Mouse (Mus musculus) MEL (cell line): ENCODE results near the gene Ubtf. TPM values are rescaled to one million over a fixed set of nuclear protein-coding genes. Genes with fewer than 3 reads are reported as not detected.

Experiments
- DNase-seq: peaks from one replicate; pipeline ENCODE4 v3.0.0; 2011; ENCODE audit warnings: low read depth, low spot score
- H3K27ac ChIP-seq: 2 replicates; pipeline ENCODE4 v1.5.1; 2012; ENCODE audit warnings: low read depth, mild to moderate bottlenecking, control low read depth, low read length, moderate library complexity; ENCODE audit not compliant: control insufficient read depth
- H3K27me3 ChIP-seq, 2 experiments: fragments of 150-350 bp in 1 of 2; sonication (generic) in 1 of 2; 2 replicates each; pipeline ENCODE4 v1.6.1; 2012; ENCODE audit warnings: low read length in 2 of 2, mild to moderate bottlenecking in 2 of 2, improper control_type of control experiment in 1 of 2, moderate library complexity in 1 of 2; ENCODE audit not compliant: insufficient read depth in 2 of 2, control insufficient read depth in 1 of 2
- H3K36me3 ChIP-seq, 2 experiments: 2 replicates each; pipeline ENCODE4 v1.6.1; 2012 to 2014; ENCODE audit warnings: low read length in 2 of 2, improper control_type of control experiment in 1 of 2, inconsistent platforms in 1 of 2, mild to moderate bottlenecking in 1 of 2; ENCODE audit not compliant: insufficient read depth in 2 of 2, control insufficient read depth in 1 of 2
- H3K4me1 ChIP-seq, 2 experiments: fragments of 150-350 bp in 1 of 2; sonication (generic) in 1 of 2; 2 replicates each; pipeline ENCODE4 v1.6.1; 2012; ENCODE audit warnings: low read length in 2 of 2, improper control_type of control experiment in 1 of 2, mild to moderate bottlenecking in 1 of 2; ENCODE audit not compliant: insufficient read depth in 2 of 2, control insufficient read depth in 1 of 2
- H3K4me3 ChIP-seq, 2 experiments: fragments of 150-350 bp in 1 of 2; sonication (generic) in 1 of 2; 2 replicates each; pipeline ENCODE4 v1.5.1; 2012; ENCODE audit warnings: low read depth in 2 of 2, low read length in 2 of 2, mild to moderate bottlenecking in 2 of 2, moderate library complexity in 2 of 2, control low read depth in 1 of 2, improper control_type of control experiment in 1 of 2; ENCODE audit not compliant: control insufficient read depth in 1 of 2, insufficient read depth in 1 of 2
- H3K79me2 ChIP-seq: 2 replicates; pipeline ENCODE4 v1.6.1; 2012; ENCODE audit warnings: mild to moderate bottlenecking, low read length, moderate library complexity; ENCODE audit not compliant: control insufficient read depth, poor library complexity, insufficient read depth
- H3K9ac ChIP-seq: 2 replicates; pipeline ENCODE4 v1.6.1; 2012; ENCODE audit warnings: low read depth, mild to moderate bottlenecking, control low read depth, low read length, moderate library complexity; ENCODE audit not compliant: control insufficient read depth, poor library complexity, severe bottlenecking
- H3K9me3 ChIP-seq: fragments of 150-350 bp; sonication (generic); replicated peaks from 2 replicates; pipeline ENCODE4 v1.6.1; 2012; ENCODE audit warnings: mild to moderate bottlenecking, low read length, improper control_type of control experiment, moderate library complexity; ENCODE audit not compliant: insufficient read depth
- BHLHE40 ChIP-seq: IDR thresholded peaks from 2 replicates; pipeline ENCODE4 v1.6.1; 2012; ENCODE audit warnings: low read depth, mild to moderate bottlenecking, inconsistent platforms, low read length, improper control_type of control experiment, borderline replicate concordance
- CHD1 ChIP-seq: IDR thresholded peaks from 2 replicates; pipeline ENCODE4 v1.6.1; 2012; ENCODE audit warnings: low read depth, mild to moderate bottlenecking, inconsistent platforms, low read length, improper control_type of control experiment
- E2F4 ChIP-seq: IDR thresholded peaks from 2 replicates; pipeline ENCODE4 v1.6.1; 2011; ENCODE audit warnings: low read depth, low read length, improper control_type of control experiment, borderline replicate concordance
- ELF1 ChIP-seq: IDR thresholded peaks from 2 replicates; pipeline ENCODE4 v1.6.1; 2014; ENCODE audit warnings: low read depth, mild to moderate bottlenecking, inconsistent platforms, low read length, improper control_type of control experiment, moderate library complexity
- EP300 ChIP-seq, 2 experiments: IDR thresholded peaks; 2 replicates each; pipeline ENCODE4 v1.6.1; 2011; ENCODE audit warnings: improper control_type of control experiment in 2 of 2, low read length in 2 of 2, low read depth in 1 of 2, mild to moderate bottlenecking in 1 of 2
- ETS1 ChIP-seq: IDR thresholded peaks from 2 replicates; pipeline ENCODE4 v1.6.1; 2012; ENCODE audit warnings: low read depth, mild to moderate bottlenecking, inconsistent platforms, low read length, improper control_type of control experiment, moderate library complexity
- GATA1 ChIP-seq: IDR thresholded peaks from 2 replicates; pipeline ENCODE4 v1.6.1; 2011; ENCODE audit warnings: low read depth, low read length, improper control_type of control experiment
- HCFC1 ChIP-seq: IDR thresholded peaks from 2 replicates; pipeline ENCODE4 v1.6.1; 2012; ENCODE audit warnings: low read depth, mild to moderate bottlenecking, inconsistent platforms, low read length, improper control_type of control experiment, moderate library complexity
- JUND ChIP-seq: IDR thresholded peaks from 2 replicates; pipeline ENCODE4 v1.6.1; 2011; ENCODE audit warnings: low read depth, mild to moderate bottlenecking, improper control_type of control experiment, low read length
- KAT2A ChIP-seq: conservative IDR thresholded peaks from 2 replicates; pipeline ENCODE4 v1.6.1; 2012; ENCODE audit warnings: low read depth, low read length, improper control_type of control experiment, inconsistent platforms
- MAFK ChIP-seq: IDR thresholded peaks from 2 replicates; pipeline ENCODE4 v1.6.1; 2011; ENCODE audit warnings: low read depth, mild to moderate bottlenecking, low read length, improper control_type of control experiment, borderline replicate concordance
- MAX ChIP-seq: IDR thresholded peaks from 2 replicates; pipeline ENCODE4 v1.6.1; 2011; ENCODE audit warnings: low read length, improper control_type of control experiment
- MAZ ChIP-seq: IDR thresholded peaks from 2 replicates; pipeline ENCODE4 v1.6.1; 2012; ENCODE audit warnings: low read depth, mild to moderate bottlenecking, inconsistent platforms, low read length, improper control_type of control experiment
- MEF2A ChIP-seq: IDR thresholded peaks from 2 replicates; pipeline ENCODE4 v1.6.1; 2014; ENCODE audit warnings: low read depth, mild to moderate bottlenecking, inconsistent platforms, low read length, improper control_type of control experiment; ENCODE audit not compliant: poor library complexity, insufficient replicate concordance, severe bottlenecking; ENCODE audit errors: extremely low read depth
- MXI1 ChIP-seq: IDR thresholded peaks from 2 replicates; pipeline ENCODE4 v1.6.1; 2011; ENCODE audit warnings: mild to moderate bottlenecking, low read depth, low read length, improper control_type of control experiment
- MYC ChIP-seq: IDR thresholded peaks from 2 replicates; pipeline ENCODE4 v1.6.1; 2011; ENCODE audit warnings: low read depth, mild to moderate bottlenecking, low read length, improper control_type of control experiment, moderate library complexity
- NELFE ChIP-seq: IDR thresholded peaks from 2 replicates; pipeline ENCODE4 v1.6.1; 2011; ENCODE audit warnings: low read depth, low read length, improper control_type of control experiment
- POLR2A ChIP-seq, 2 experiments: IDR thresholded peaks; 2 replicates each; pipeline ENCODE4 v1.6.1; 2011 to 2012; ENCODE audit warnings: low read length in 2 of 2, mild to moderate bottlenecking in 2 of 2, control low read depth in 1 of 2, improper control_type of control experiment in 1 of 2, low read depth in 1 of 2, moderate library complexity in 1 of 2; ENCODE audit not compliant: control insufficient read depth in 1 of 2, insufficient read depth in 1 of 2, poor library complexity in 1 of 2
- POLR2AphosphoS5 ChIP-seq: IDR thresholded peaks from 2 replicates; pipeline ENCODE4 v1.6.1; 2012; ENCODE audit warnings: low read depth, borderline replicate concordance, mild to moderate bottlenecking, inconsistent platforms, low read length, moderate library complexity, mixed read lengths
- RCOR1 ChIP-seq: IDR thresholded peaks from 2 replicates; pipeline ENCODE4 v1.6.1; 2012; ENCODE audit warnings: low read depth, mild to moderate bottlenecking, inconsistent platforms, low read length, improper control_type of control experiment
- SIN3A ChIP-seq: IDR thresholded peaks from 2 replicates; pipeline ENCODE4 v1.6.1; 2012; ENCODE audit warnings: low read length, improper control_type of control experiment, inconsistent platforms
- SMC3 ChIP-seq: IDR thresholded peaks from 2 replicates; pipeline ENCODE4 v1.6.1; 2011; ENCODE audit warnings: low read depth, low read length, improper control_type of control experiment
- TAL1 ChIP-seq: IDR thresholded peaks from 2 replicates; pipeline ENCODE4 v1.6.1; 2012; ENCODE audit warnings: mild to moderate bottlenecking, inconsistent platforms, low read length, moderate library complexity, mixed read lengths
- TBP ChIP-seq: IDR thresholded peaks from 2 replicates; pipeline ENCODE4 v1.8.0; 2011; ENCODE audit warnings: low read depth, low read length, improper control_type of control experiment
- USF1 ChIP-seq: IDR thresholded peaks from 2 replicates; pipeline ENCODE4 v1.6.1; 2014; ENCODE audit warnings: low read depth, mild to moderate bottlenecking, inconsistent platforms, low read length, improper control_type of control experiment, moderate library complexity
- USF2 ChIP-seq, 2 experiments: IDR thresholded peaks; 2 replicates each; pipeline ENCODE4 v1.6.1; 2011 to 2012; ENCODE audit warnings: improper control_type of control experiment in 2 of 2, low read length in 2 of 2, borderline replicate concordance in 1 of 2, inconsistent platforms in 1 of 2, low read depth in 1 of 2, mild to moderate bottlenecking in 1 of 2; ENCODE audit not compliant: insufficient read depth in 1 of 2
- ZKSCAN1 ChIP-seq: IDR thresholded peaks from 2 replicates; pipeline ENCODE4 v1.6.1; 2012; ENCODE audit warnings: low read depth, mild to moderate bottlenecking, inconsistent platforms, low read length, improper control_type of control experiment, moderate library complexity
- ZMIZ1 ChIP-seq: IDR thresholded peaks from 2 replicates; pipeline ENCODE4 v1.6.1; 2012; ENCODE audit warnings: low read depth, mild to moderate bottlenecking, inconsistent platforms, low read length, improper control_type of control experiment, moderate library complexity
- ZNF384 ChIP-seq: IDR thresholded peaks from 2 replicates; pipeline ENCODE4 v1.6.1; 2012; ENCODE audit warnings: low read depth, mild to moderate bottlenecking, inconsistent platforms, low read length, improper control_type of control experiment
- polyA plus RNA-seq, 2 experiments: library from polyadenylated mRNA; stranded (reverse) in 1 of 2; unstranded in 1 of 2; fragments of >175 nt in 1 of 2; fragments of >200 nt in 1 of 2; gene quantifications; 2 replicates each; pipeline versions ENCODE4 v1.2.1 to v1.2.4; 2012; ENCODE audit warnings: low replicate concordance in 2 of 2, low read depth in 1 of 2; ENCODE audit not compliant: insufficient read length in 2 of 2, insufficient read depth in 1 of 2, missing spikeins in 1 of 2
- total RNA-seq: library from RNA; depleted of rRNA; stranded (reverse); fragments of 300-350 nt; gene quantifications from 2 replicates; pipeline ENCODE4 v1.2.3, GENCODE M21; 2012

The Ubtf gene
- total and polyA plus RNA-seq, 3 experiments: 76.5 to 189 (median 145) TPM

DNA sequence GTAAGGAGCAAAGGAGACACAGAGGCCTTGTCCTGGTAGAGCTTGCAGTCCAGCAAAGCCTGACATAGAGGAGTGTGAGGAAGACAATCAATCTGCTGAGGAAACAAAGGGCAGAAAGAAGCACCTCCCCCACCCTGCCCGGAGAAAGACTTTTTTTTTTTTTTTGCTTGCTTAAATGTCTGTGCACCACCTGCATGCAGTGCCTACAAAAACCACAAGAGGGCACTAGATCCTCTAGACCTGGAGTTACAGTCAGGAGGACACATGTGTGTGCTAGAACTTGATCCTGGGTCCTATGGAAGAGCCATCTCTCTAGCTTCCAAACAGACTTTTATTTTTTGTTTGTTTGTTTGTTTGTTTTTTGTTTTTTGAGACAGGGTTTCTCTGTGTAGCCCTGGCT lies 19.7 kb downstream of the Ubtf start (continued):
- TF ChIP-seq E2F4 (no peak), ELF1 (0 out of 2 replicates have a peak, but pooled peaks have one; percentile 23)

DNA sequence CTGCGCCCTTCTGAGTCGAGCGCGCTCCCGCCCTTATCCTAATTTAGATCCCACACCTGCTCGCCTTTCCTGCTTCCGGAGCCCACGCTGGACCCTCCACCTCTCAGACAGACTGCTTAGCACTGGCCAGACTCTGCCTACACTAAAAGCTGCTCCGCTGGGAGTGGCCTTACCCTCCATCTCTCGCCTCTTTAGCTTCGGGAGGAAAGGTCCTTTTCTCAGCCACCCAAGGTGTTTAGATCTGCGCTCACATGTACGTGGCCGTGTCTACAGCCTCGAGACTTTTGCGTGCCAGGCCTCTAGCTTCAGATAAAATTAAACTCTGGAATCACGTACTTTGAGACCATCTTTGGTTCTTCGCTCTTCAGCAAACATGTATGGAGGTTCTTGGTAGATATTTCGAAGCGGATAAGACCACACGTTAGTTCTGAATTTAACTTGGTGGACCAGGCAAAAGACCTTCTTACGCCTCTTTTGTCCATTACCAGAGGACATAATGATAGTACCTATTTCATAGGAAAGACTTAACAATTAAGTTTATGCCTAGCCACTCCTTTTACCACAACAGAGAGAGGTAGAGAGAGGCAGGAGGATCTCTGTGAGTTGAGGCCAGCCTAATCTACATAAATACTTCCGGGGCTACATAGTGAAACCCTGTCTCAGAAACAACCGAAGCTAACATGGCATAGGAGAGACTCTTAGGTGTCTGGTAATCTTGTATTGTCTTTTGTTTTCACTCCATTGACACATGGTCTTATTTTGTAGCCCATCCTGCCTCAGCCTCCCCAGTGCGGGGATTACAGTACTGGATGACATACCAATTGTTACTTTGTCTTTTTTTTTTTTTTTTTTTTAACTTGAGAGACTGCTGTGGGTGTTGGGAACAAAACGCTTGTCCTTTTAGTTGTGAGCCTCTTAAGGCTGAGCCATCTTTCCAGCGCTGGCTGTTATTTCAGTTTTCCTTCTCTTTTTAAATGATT lies 21.7 kb downstream of the Ubtf start:
- Histone ChIP-seq H3K27me3 (no peaks in the 10 kb centered on the region), H3K9me3 (no peaks in the 10 kb centered on the region), H3K4me1 (peaks cover 2 to 14% of the 10 kb centered on the region in 2 experiments; a peak in 3 of 4 replicates), H3K36me3 (peaks cover 2 to 9% of the 10 kb centered on the region in 2 experiments; a peak in 3 of 4 replicates), H3K4me3 (peak overlapping the region; percentile 68 to 82), H3K27ac (peak overlapping the region; percentile 99), H3K79me2 (peaks cover 24% of the 10 kb centered on the region), H3K9ac (peak overlapping the region; percentile 93)
- peak; percentile 90 for DNase-seq
- TF ChIP-seq TAL1 (no peak), E2F4 (peak; percentile 70; the same call in 1 of the 2 replicates), BHLHE40 (no peak), CHD1 (peak; percentile 97), SIN3A (peak; percentile 81), ELF1 (peak; percentile 37; the same call in 1 of the 2 replicates), USF2 (IDR thresholded peaks at IDR 0.05; ENCODE audit: borderline replicate concordance in 1 of 2, insufficient read depth in 1 of 2, low read depth in 1 of 2, low read length in 2 of 2) (no peak), KAT2A (0 out of 2 replicates have a peak, but pooled peaks have one; percentile 49), MXI1 (peak; percentile 38; the same call in 1 of the 2 replicates), SMC3 (0 out of 2 replicates have a peak, but pooled peaks have one; percentile 5), MAX (peak; percentile 87), NELFE (peak; percentile 62; the same call in 1 of the 2 replicates), HCFC1 (peak; percentile 77), MEF2A (no peak), JUND (0 out of 2 replicates have a peak, but pooled peaks have one; percentile 40), ETS1 (peak; percentile 5; the same call in 1 of the 2 replicates), MAZ (0 out of 2 replicates have a peak, but pooled peaks have one; percentile 41), ZMIZ1 (no peak; the same call in 1 of the 2 replicates), ZNF384 (peak; percentile 91), GATA1 (peak; percentile 50; the same call in 1 of the 2 replicates), USF1 (no peak), EP300 (IDR thresholded peaks at IDR 0.05; ENCODE audit: low read depth in 1 of 2, low read length in 2 of 2) (peak in 1 of 2 experiments; percentile 56; a peak in 2 of 4 replicates), MYC (peak; percentile 81), MAFK (no peak), POLR2A (IDR thresholded peaks at IDR 0.05; ENCODE audit: control insufficient read depth in 1 of 2, insufficient read depth in 1 of 2, low read depth in 1 of 2, low read length in 2 of 2, poor library complexity in 1 of 2) (peak; percentile 43 to 49; a peak in 3 of 4 replicates), RCOR1 (peak; percentile 48; the same call in 1 of the 2 replicates), POLR2AphosphoS5 (no peak), ZKSCAN1 (no peak), TBP (peak; percentile 92)
